In the genomic region with DNA sequence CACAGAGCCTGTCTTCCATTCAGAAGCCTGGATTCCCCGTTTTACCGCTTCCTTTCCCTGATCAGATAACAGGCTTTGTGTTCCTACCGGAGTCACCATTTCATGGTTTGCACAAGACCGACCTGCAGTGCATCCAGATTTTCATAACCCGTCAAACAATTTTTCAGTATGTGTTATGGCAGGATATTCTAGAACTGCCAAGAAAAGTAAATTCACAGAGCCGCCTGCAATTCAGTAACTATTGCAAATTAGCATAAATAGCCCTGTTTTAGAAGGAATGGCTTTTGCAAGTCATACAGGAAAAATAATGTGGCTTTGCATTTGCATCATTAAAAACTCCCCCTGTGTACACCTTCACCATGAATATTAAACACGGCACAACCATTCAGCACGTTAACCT, we compare ENCODE assay signal across 12 mouse cellular contexts.
"Had no signal": no experiment of that assay in that cellular context is flagged by ENCODE, and none has a peak within 500 bp of the region (broad histone marks: within the 10 kb centered on the region; RNA-seq: fewer than 3 reads in every experiment).

No protein-coding gene starts in this region.

- H3K27ac ChIP-seq: limb, embryonic 13.5 days; liver, embryonic 14.5 days; midbrain, embryonic 12.5 days; neural tube, embryonic 13.5 days; stomach, embryonic 15.5 days had no signal

- ATAC-seq: midbrain, embryonic 16.5 days had no signal

- H3K4me3 ChIP-seq: limb, embryonic 13.5 days; midbrain, embryonic 12.5 days; neural tube, embryonic 13.5 days; stomach, embryonic 15.5 days had no signal

- DNase-seq: kidney, postnatal 25 days; left cerebral cortex, postnatal 4 days; lung, adult 18-20 months; right cerebral cortex, postnatal 14 days; thymus, adult 2 months; thymus, postnatal 25 days had no signal

- H3K4me1 ChIP-seq: limb, embryonic 13.5 days; midbrain, embryonic 12.5 days; neural tube, embryonic 13.5 days; stomach, embryonic 15.5 days had no signal
